8 mouse cellular contexts compared by ENCODE assay signal in the genomic region with DNA sequence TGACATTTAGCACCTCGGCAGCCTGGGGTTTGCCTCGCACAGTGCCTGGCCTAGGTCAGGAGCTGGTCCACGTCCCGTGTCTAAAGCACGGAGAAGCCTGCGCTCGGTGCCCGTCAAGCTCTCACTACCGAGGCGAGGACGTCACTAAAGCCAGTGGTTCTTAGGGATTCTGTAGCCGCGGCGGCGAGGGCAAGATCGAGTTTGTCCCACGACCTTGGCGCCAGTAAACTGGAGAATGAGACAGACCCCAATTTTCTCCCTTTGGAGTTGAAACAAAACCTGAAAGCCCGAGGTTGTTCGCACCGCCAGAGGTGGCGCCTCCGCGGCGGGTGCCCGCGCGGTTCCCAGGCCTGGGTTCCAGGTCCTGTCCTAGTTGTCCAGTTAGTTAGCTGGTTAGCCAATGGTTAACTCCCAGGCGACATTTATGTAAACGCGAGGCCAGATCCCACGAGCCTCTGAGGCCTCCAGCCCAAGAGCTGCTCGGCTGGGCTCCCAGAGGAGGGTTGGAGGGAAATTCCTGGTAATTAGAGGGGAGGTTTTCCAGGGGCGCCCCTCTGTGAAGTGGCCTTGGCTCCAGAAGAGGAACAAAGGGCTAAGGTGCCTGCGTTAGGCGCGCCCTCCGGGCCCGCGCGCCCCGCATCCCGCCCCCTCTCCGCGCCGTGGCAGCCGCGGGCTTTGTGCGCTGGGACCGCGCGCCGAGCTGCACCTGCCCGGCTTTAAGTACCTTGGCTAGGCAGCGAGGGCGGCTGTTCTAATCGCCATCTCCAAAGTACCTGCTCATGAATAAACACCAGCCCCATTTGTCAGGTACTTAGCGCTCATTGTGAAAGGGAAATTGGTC.
A peak's percentile ranks its signal among the peaks of the same experiment; 100 is the strongest.
DNase-seq lines count a peak whose midpoint lies in the region; ATAC-seq and TF ChIP-seq lines count a peak whose summit lies in the region.

No protein-coding gene starts in this region.

- no peaks in the 10 kb centered on the region; the same call in 1 of the 2 replicates for H3K4me1 ChIP-seq in cerebellum, adult 2 months (ENCODE audit: control insufficient read depth, insufficient read depth, low read length)
- no peaks in the 10 kb centered on the region for H3K4me1 ChIP-seq in lung, embryonic 14.5 days (ENCODE audit: insufficient read depth)
- peaks cover 43% of the 10 kb centered on the region for H3K4me1 ChIP-seq in hindbrain, embryonic 12.5 days
- H3K4me1 ChIP-seq in neural tube, embryonic 11.5 days (ENCODE audit: control insufficient read depth, insufficient read depth, low read length), result peaks cover 16% of the 10 kb centered on the region

- 0 out of 2 replicates have a peak overlapping the region, but pooled peaks have one; percentile 6 for H3K27ac ChIP-seq in cerebellum, adult 2 months (ENCODE audit: insufficient read depth, low read length)
- no peak overlapping the region for H3K27ac ChIP-seq in lung, embryonic 14.5 days (ENCODE audit: low read depth)
- H3K27ac ChIP-seq in hindbrain, embryonic 12.5 days, result peak overlapping the region; percentile 95
- peak overlapping the region; percentile 96 for H3K27ac ChIP-seq in neural tube, embryonic 11.5 days (ENCODE audit: low read depth, low read length)

- no peaks in the 10 kb centered on the region; the same call in 1 of the 2 replicates for H3K27me3 ChIP-seq in cerebellum, adult 2 months (ENCODE audit: control insufficient read depth, insufficient read depth, low read length)
- peaks cover 96% of the 10 kb centered on the region for H3K27me3 ChIP-seq in lung, embryonic 14.5 days (ENCODE audit: insufficient read depth, low read length)
- H3K27me3 ChIP-seq in hindbrain, embryonic 12.5 days, result peaks cover 81% of the 10 kb centered on the region
- H3K27me3 ChIP-seq in neural tube, embryonic 11.5 days (ENCODE audit: control insufficient read depth, insufficient read depth, low read length), result peaks cover 72% of the 10 kb centered on the region

- TF ChIP-seq POLR2A in cerebellum, adult 2 months (IDR thresholded peaks at IDR 0.05; ENCODE audit: borderline replicate concordance, insufficient read depth, low read length), result no peak

- no peak overlapping the region for H3K9ac ChIP-seq in lung, embryonic 14.5 days
- peak overlapping the region; percentile 68 for H3K9ac ChIP-seq in hindbrain, embryonic 12.5 days
- peak overlapping the region; percentile 69 for H3K9ac ChIP-seq in neural tube, embryonic 11.5 days (ENCODE audit: low read length)

- 8% methylated on average over 58 of the region's 58 CpGs for WGBS in cerebellum, adult 2 months
- 1% methylated on average over 58 of the region's 58 CpGs for WGBS in lung, embryonic 14.5 days
- WGBS in hindbrain, embryonic 12.5 days, result under 1% methylated on average over 57 of the region's 58 CpGs
- under 1% methylated on average over 58 of the region's 58 CpGs for WGBS in neural tube, embryonic 11.5 days

- no peaks in the 10 kb centered on the region for H3K9me3 ChIP-seq in lung, embryonic 14.5 days (ENCODE audit: low read depth, low read length)
- no peaks in the 10 kb centered on the region for H3K9me3 ChIP-seq in hindbrain, embryonic 12.5 days (replicated peaks)
- H3K9me3 ChIP-seq in neural tube, embryonic 11.5 days (ENCODE audit: control insufficient read depth, low read length), result no peaks in the 10 kb centered on the region

- H3K4me3 ChIP-seq in cerebellum, adult 2 months (replicated peaks; ENCODE audit: insufficient read depth, low read depth, low read length), result peak overlapping the region; percentile 43
- no peak overlapping the region for H3K4me3 ChIP-seq in lung, embryonic 14.5 days (ENCODE audit: low read depth, low read length)
- H3K4me3 ChIP-seq in hindbrain, embryonic 12.5 days, result peak overlapping the region; percentile 27
- H3K4me3 ChIP-seq in neural tube, embryonic 11.5 days (ENCODE audit: low read depth, low read length), result peak overlapping the region; percentile 21; the same call in 1 of the 2 replicates

- TF ChIP-seq CTCF in cerebellum, adult 2 months (IDR thresholded peaks at IDR 0.05; ENCODE audit: borderline replicate concordance, insufficient read depth, low read depth, low read length), result no peak
- no peak for TF ChIP-seq CTCF in lung, embryonic 14.5 days (IDR thresholded peaks at IDR 0.05; ENCODE audit: low read depth)

- 0 out of 2 replicates have a peak overlapping the region, but pooled peaks have one; percentile 18 for H3K4me2 ChIP-seq in lung, embryonic 14.5 days
- peak overlapping the region; percentile 53 for H3K4me2 ChIP-seq in hindbrain, embryonic 12.5 days (replicated peaks)
- H3K4me2 ChIP-seq in neural tube, embryonic 11.5 days (ENCODE audit: low read depth), result peak overlapping the region; percentile 44

- ATAC-seq in cerebellum, adult (ENCODE audit: insufficient number of reproducible peaks, low FRiP score, low TSS enrichment), result no peak
- no peak for ATAC-seq in lung, embryonic 14.5 days (ENCODE audit: insufficient read depth)
- peak; percentile 50 for ATAC-seq in hindbrain, embryonic 12.5 days (ENCODE audit: low FRiP score)
- ATAC-seq in neural tube, embryonic 11.5 days (ENCODE audit: insufficient read depth, low FRiP score, low TSS enrichment), result peak; percentile 58

- peak in 1 of 2 experiments; percentile 40 for DNase-seq in cerebellum, adult 2 months
- DNase-seq in lung, embryonic 14.5 days, result no peak
- DNase-seq in lung, adult 18-20 months, result no peak
- peak; percentile 67 for DNase-seq in neural tube, embryonic 11.5 days (ENCODE audit: low spot score)
- DNase-seq in thymus, postnatal 25 days, result no peak
- DNase-seq in spleen, postnatal 14 days (ENCODE audit: low spot score in 2 of 2), result no peak

- no peaks in the 10 kb centered on the region for H3K36me3 ChIP-seq in lung, embryonic 14.5 days (ENCODE audit: insufficient read depth)
- H3K36me3 ChIP-seq in hindbrain, embryonic 12.5 days, result no peaks in the 10 kb centered on the region
- H3K36me3 ChIP-seq in neural tube, embryonic 11.5 days (ENCODE audit: control insufficient read depth, insufficient read depth, low read length), result no peaks in the 10 kb centered on the region

Comparison
In these comparisons a context has a peak if more than half of its experiments do, and no peak if none do; other contexts are left out.
1. ATAC-seq: peak in hindbrain, embryonic 12.5 days (single experiment) and neural tube, embryonic 11.5 days (single experiment); none in cerebellum, adult (single experiment) and lung, embryonic 14.5 days (single experiment).
2. Peak in every context shown above with its lines, with median percentiles within 50 percentile points of each other: H3K4me2 ChIP-seq.